Mouse (Mus musculus): ENCODE measurements around the gene E430018J23Rik.
"Not testable (repeated sequence)": the region's sequence is repeated elsewhere in the genome, so short reads cannot be mapped to it uniquely, and the experiment has no call there.

E430018J23Rik gene

DNA sequence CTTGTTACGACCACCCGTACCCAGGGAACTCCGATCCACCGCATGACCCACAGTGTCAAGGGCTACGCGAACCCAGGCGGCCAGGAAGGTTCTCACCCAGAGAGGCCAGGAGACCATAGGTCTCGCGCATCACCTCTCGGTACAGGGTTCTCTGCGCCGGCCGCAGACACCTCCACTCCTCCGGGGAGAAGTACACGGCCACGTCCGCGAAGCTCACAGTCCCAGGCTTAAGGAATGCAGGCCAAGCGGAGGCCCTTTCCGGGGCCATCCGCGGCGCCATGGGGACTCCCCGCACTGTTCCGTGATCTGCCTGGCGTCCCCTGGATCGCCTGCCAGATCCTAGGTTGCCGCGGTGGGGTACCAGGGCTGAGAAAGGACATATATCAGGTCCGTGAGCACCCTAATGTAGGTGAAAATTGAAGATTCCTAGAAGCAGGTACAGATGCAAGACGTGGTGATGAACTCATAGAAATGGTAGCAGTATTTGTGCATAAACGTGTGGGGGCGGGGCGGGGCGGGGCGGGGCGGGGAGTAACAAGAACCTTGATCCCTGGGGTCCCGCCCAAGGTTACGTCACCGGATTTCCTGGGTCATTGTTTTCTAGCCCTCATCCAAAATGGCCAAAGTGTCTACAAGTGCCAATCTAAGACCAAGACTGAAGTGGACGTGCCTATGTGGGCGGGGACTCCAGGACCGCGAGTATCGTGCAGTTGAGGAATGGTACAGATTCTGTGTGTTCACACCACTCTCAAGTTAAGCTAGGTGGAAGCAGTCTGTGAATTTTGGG lies at the start of gene E430018J23Rik:
TSS of gene E430018J23Rik (minus strand) at position 473 of the 787 bp plus-strand sequence.
- peak; percentile 91 for DNase-seq (ENCODE audit: low spot score in 2 of 2)

DNA sequence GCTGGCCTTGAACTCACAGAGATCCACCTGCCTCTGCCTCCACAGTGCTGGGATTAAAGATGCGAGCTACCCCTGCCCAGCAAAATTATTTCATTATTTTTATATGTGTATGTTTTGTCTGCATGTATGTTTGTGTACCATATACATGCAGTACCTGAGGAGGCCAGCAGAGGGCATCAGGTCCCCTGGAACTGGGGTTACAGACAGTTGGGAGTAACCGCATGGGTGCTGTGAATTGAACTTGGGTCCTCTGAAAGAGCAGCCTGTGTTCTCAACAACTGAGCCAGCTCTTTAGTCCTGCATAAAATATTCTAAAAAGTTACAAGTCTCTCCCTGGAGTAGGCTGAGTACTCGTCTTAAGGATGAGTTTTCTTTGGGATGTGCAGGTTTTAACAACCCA lies 44.3 kb upstream of the E430018J23Rik start:
- DNase-seq (ENCODE audit: low spot score in 2 of 2) = peak; percentile 46 to 74

DNA sequence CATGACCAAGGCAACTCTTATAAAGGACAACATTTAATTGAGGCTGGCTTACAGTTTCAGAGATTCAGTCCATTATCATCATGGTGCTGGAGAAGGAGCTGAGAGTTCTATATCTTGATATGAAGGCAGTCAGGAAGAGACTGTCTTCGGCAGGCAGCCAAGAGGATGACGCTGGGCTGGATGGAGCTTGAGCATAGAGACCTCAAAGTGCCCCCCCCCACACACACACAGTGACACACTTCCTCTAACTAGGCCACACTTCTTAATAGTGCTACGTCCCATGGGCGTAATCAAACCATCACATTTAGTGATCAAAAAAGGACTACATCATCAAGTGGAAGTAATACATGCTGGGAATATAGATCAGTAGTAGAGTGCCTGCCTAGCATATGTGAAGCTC lies 41.8 kb upstream of the E430018J23Rik start:
- DNase-seq (ENCODE audit: low spot score in 2 of 2) = no peak

DNA sequence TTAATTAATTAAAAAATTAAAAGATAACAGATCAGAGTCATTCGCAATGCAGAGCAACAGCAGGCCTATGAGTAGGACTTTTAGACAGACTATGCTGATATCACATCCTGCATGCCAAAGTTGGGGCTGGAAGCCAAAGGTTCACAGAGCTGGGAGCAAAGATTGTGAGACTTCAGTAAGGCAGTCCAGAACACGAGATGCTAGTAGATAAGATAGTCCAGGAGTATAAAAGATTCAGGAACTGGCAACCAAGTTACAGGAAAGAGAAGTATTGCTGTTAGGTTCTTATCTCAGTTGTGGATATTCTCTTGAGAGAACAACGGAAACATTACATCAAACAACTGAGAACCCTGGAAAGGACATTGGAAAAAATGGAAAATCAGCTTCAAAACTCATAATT lies 32.9 kb upstream of the E430018J23Rik start:
- no peak for DNase-seq (ENCODE audit: low spot score in 2 of 2)

- DNase-seq (ENCODE audit: low spot score in 2 of 2) = no peak
Observed at GRCm38 (mm10) chr7:127425911-127426310, 32.5 kb upstream of the E430018J23Rik start.

- no peak for DNase-seq (ENCODE audit: low spot score in 2 of 2)
Observed at GRCm38 (mm10) chr7:127425291-127425690, 31.9 kb upstream of the E430018J23Rik start.

GRCm38 (mm10) chr7:127422247-127422646 lies 28.8 kb upstream of the E430018J23Rik start:
- peak; percentile 46 to 71 for DNase-seq (ENCODE audit: low spot score in 2 of 2)

GRCm38 (mm10) chr7:127421388-127422191 lies 28.2 kb upstream of the E430018J23Rik start, which contains the start of gene Zfp688:
Gene Zfp688 (minus strand): TSS chr7:127422068.
- DNase-seq (ENCODE audit: low spot score in 2 of 2) = peak; percentile 96 to 98

DNA sequence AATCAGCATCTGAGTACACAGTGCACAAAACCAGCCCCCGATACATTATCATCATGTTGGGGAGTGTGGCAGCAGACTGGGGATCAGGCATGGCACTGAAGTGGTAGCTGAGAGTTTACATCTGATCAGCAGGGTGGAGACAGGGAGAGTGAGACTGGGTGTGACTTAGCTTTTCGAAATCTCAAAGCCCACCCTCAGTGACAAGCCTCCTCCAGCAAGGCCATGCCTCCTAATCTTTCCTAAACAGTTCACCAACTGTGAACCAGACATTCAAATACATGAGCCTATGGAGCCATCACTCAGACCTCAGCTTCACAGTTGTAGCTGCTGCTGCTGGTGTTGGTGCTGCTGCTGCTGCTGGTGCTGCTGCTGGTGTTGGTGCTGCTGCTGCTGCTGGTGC lies 18.0 kb upstream of the E430018J23Rik start:
- DNase-seq (ENCODE audit: low spot score in 2 of 2) = no peak

GRCm38 (mm10) chr7:127406002-127406987 lies 12.9 kb upstream of the E430018J23Rik start, which contains the start of gene Zfp764:
Gene Zfp764 (minus strand): TSS chr7:127406822.
- peak; percentile 85 to 91 for DNase-seq (ENCODE audit: low spot score in 2 of 2)

DNA sequence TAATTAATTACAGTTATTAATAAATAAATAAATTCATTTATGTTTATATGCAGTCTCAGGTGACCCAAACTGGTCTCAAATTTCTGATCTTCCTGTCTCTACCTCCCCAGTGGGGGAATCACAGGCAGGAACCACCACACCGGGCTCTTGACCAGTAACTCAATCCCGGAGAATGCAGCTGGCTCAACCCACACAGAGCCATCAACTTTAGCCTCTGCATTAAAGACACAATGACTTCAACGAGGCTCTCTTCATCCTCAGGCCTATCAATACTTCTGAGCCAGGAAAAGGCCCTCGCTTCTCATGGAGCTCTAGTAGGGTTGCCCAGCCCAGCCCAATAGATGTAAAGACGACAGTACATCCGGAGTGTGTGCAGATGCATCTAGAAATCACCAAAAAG lies 10.7 kb upstream of the E430018J23Rik start:
- DNase-seq (ENCODE audit: low spot score in 2 of 2) = not testable (repeated sequence)

DNA sequence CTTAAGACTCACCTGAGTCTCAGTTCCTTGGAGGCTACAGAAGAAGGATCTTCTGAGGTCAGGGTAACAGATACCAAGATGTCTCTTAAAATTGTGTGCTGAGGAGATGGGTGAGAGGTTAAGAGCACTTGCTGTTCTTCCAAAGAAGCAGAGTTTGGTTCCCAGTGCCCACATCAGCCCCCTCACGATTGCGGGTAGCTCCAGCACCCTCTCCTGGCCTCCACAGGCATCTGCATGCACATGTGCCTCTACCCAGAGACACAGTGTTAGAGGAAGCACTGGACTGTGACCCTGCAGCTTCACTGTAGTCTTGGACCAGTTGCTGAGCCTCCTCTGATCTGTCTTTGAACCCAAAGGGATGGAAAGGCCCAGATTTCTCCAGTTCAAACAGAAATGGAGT lies 9.6 kb upstream of the E430018J23Rik start:
- DNase-seq (ENCODE audit: low spot score in 2 of 2) = no peak

DNA sequence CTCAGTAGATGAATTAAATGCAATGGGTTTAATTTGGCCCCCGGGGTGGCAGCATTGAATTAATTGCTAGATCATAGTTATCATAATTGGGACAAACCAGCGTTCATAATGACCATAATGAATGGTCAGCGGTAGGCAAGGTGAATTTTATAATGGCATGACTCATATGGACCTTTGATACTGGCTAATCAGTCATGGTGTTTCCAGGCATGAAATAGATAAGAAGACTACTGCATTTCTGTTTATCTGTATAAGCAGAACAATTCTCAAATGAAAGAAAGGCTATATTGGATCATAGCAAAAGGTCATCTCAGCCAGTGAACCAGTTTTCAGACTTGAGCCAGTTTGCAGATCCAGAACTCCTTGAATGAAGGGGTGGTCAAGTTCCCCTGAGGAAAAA lies 6.9 kb upstream of the E430018J23Rik start:
- no peak for DNase-seq (ENCODE audit: low spot score in 2 of 2)

GRCm38 (mm10) chr7:127393944-127394333 lies 510 bp upstream of the E430018J23Rik start:
- DNase-seq (ENCODE audit: low spot score in 2 of 2) = no peak

DNA sequence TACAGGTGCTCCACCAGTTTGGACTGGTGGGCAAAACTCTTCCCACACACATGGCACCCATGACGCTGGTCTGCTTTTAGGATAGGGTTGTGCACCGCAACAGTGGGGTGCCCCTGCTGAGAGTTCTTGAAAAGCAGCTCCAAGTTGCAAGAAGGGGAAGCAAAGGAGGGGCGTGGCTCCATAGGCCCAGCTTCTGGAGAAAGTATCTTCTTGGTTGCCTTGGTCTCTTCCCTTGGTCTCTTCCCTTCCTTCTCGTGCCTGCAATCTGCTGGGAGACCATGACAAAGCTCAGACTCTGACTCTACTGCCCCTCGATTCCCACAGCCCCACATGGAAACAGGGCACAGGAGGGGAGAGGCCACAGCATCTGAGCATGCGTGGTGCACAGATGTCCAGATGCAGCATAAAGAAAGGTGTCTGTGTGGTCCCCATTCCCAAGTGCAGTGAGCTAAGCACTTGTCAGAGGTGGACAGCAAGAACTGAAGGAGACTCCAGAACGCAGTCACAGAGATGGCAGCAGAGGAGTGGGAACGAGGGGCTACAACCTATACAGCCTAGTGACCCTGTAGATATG lies 1.1 kb downstream of the E430018J23Rik start:
- no peak for DNase-seq (ENCODE audit: low spot score in 2 of 2)

DNA sequence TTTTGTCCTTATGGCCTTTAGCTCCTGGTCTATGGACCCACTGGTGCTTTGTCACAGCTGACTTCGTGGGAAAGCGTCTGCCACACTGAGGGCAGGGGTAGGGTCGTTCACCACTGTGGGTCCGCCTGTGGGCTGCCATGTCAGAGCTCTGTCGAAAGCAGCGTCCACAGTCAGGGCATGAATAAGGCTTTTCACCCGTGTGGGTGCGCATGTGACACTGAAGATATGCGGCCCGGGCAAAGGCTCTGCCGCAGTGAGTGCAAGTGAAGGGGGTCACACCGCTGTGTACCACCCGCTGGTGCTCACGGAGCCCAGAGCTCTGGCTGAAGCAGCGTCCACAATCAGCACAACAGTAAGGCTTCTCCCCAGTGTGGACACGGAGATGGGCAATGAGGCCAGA lies 1.9 kb downstream of the E430018J23Rik start:
- DNase-seq (ENCODE audit: low spot score in 2 of 2) = no peak

- no peak for DNase-seq (ENCODE audit: low spot score in 2 of 2)
Observed at GRCm38 (mm10) chr7:127390306-127390705, 3.1 kb downstream of the E430018J23Rik start.

DNA sequence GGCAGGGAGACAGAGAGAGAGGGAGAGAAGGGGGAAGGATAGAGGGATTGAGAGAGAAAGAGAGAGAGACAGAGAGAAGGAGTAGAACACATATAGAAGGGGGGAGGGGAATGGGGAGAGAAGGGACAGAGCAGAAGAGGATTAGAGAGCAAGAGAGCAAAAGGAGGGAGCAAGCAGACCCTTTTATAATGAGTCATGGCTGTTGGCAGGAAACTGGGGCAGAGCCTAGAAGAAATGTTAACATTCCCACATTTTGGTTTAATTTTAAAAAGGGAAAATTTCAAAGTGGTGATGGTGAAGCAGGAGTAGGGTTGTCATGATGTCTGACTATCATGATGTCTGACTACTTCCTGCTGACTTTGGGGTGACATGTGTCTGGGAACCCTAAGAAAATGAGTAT lies 5.2 kb downstream of the E430018J23Rik start:
- DNase-seq (ENCODE audit: low spot score in 2 of 2) = not testable (repeated sequence)

DNA sequence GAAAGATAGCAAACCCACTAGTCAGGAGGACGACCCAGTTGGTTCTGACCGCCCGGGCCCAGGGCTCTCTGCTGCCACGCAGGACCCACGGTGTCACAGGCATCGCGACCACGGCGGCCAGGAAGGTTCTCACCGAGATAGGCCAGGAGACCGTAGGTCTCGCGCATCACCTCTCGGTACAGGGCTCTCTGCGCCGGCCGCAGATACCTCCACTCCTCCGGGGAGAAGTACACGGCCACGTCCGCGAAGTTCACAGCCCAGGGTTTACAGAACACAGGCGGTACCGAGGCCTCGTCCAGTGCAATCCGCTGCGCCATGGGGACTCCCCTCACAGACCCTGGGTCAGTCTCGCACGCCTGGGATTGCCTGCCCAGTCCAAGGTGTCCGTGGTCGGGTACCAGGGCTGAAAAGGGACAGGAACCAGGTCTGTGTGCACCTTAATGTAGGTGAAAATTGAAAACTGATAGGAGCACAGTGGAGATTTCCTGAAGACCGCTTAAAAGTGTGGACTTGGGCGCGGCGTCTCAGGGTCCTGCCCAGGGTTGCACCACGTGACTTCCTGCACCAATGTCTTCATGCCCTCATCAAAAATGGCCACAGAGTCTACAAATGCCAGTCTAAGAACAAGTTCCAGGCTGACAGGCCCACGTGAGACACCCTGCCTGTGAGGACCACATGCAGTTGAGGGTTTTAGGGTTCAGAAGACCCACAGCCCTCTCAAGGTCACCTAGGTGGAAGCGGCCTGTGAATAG lies 6.6 kb downstream of the E430018J23Rik start, which contains the start of gene 9130019O22Rik:
TSS of gene 9130019O22Rik (minus strand) at position 526 of the 752 bp plus-strand sequence.
- DNase-seq (ENCODE audit: low spot score in 2 of 2) = peak; percentile 92 to 95

DNA sequence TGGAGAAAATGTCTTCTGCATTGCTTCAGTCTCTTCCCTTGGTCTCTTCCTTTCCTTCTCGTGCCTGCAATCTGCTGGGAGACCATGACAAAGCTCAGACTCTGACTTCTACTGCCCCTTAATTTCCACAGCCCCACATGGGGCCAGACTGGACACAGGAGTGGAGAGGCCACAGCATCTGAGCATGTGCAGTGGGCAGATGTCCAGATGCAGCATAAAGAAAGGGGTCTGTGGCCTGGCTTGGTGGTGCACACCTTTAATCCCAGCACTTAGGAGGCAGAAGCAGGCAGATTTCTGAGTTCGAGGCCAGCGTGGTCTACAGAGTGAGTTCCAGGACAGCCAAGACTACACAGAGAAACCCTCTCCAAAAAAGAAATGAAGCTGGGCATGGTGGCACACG lies 7.9 kb downstream of the E430018J23Rik start:
- DNase-seq (ENCODE audit: low spot score in 2 of 2) = not testable (repeated sequence)

All from spleen, postnatal 4 days (tissue).